Mouse (Mus musculus) heart, adult 2 months (tissue): Measurements from ENCODE around the gene Strip1.

ENCODE experiments used
- CTCF ChIP-seq: fragments of 200-600 bp; IDR thresholded peaks from 2 replicates; pipeline ENCODE4 v1.8.1; 2022; ENCODE audit warnings: antibody characterized with exemption, mild to moderate bottlenecking, moderate library complexity
- EP300 ChIP-seq: fragments of 200-500 bp; IDR thresholded peaks from 2 replicates; pipeline ENCODE4 v1.6.1; 2011; ENCODE audit warnings: low read depth, low read length, control low read depth; ENCODE audit not compliant: insufficient read depth
- POLR2A ChIP-seq: fragments of 200-500 bp; IDR thresholded peaks from 2 replicates; pipeline ENCODE4 v1.6.1; 2011; ENCODE audit warnings: mild to moderate bottlenecking, low read depth, low read length, control low read depth; ENCODE audit not compliant: insufficient read depth

DNA sequence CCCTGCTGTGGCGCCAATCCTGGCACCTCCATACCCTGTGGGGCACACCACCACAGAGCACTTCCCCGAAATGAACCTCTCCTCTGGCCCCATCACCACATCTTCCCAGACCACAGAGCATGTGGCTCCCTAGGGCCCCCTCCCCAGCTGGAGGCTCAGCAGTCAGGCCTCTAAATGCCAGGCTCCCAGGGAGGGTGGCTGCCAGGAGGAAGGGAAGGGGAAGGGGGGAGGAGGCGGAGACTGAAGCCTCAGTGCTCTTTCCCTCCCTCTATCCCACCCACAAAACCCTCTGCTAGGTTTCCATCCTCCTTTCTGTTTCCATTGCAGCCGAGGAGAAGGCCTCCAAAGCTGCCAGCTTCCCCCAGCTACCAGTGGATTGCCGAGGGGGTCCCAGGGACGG lies 31.4 kb downstream of the Strip1 start:
- TF ChIP-seq CTCF (no peak), POLR2A (no peak), EP300 (no peak)
